Mouse (Mus musculus): ENCODE data around the gene Neurl3.

- no peak for TF ChIP-seq JUND (IDR thresholded peaks at IDR 0.05; ENCODE audit: low read depth, low read length)
- TF ChIP-seq TAL1 (IDR thresholded peaks at IDR 0.05; ENCODE audit: low read length): no peak
Measured at GRCm38 (mm10) chr1:36254635-36255360, 19.7 kb downstream of the Neurl3 start.

Measured in MEL (cell line).